Mouse (Mus musculus) cortical plate, adult 2 months (tissue): ENCODE results near the gene 4930595M18Rik. TPM values are rescaled to one million over a fixed set of nuclear protein-coding genes. Genes with fewer than 3 reads are reported as not detected.

ENCODE experiments used
- H3K27ac ChIP-seq: fragments of 200-500 bp; 2 replicates; pipeline ENCODE4 v1.5.1; 2012; ENCODE audit warnings: low read length, control low read depth, inconsistent platforms; ENCODE audit not compliant: insufficient read depth
- H3K4me1 ChIP-seq: fragments of 200-500 bp; 2 replicates; pipeline ENCODE4 v1.6.1; 2011; ENCODE audit warnings: low read length; ENCODE audit not compliant: control insufficient read depth, insufficient read depth
- H3K4me3 ChIP-seq: fragments of 200-500 bp; 2 replicates; pipeline ENCODE4 v1.5.1; 2011; ENCODE audit warnings: mild to moderate bottlenecking, low read length, control low read depth; ENCODE audit not compliant: insufficient read depth
- CTCF ChIP-seq: fragments of 200-500 bp; IDR thresholded peaks from 2 replicates; pipeline ENCODE4 v1.5.1; 2011; ENCODE audit warnings: mild to moderate bottlenecking, control low read depth, low read length; ENCODE audit not compliant: insufficient read depth; ENCODE audit errors: extremely low read depth
- POLR2A ChIP-seq: fragments of 200-500 bp; IDR thresholded peaks from 2 replicates; pipeline ENCODE4 v1.6.1; 2011; ENCODE audit warnings: mild to moderate bottlenecking, low read length, control low read depth; ENCODE audit not compliant: insufficient read depth; ENCODE audit errors: extremely low read depth
- polyA plus RNA-seq: library from polyadenylated mRNA; depleted of rRNA; stranded (reverse); fragments of >200 nt; gene quantifications from 2 replicates; pipeline ENCODE4 v1.2.3, GENCODE M21; 2012; rRNA removed

The 4930595M18Rik gene
- not detected in 2 replicates for polyA plus RNA-seq

DNA sequence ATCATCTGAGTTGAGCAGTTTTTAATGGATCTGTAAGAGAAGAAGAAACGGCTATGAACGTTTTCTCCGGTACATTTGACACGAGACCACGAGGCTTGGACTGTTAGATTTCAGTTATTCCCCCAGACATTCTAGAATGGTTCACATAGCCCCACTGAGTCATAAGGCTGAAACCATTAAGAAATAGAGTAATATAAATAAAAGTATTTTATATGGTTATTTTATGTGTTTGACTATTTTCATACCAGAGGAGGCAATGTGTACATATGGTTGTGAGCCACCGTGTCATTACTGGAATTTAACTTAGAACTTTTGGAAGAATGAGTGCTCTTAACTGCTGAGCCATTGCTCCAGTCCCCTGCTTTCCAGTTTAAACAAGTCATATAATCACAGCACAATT is at the start of gene 4930595M18Rik:
Gene 4930595M18Rik (minus strand): TSS at position 101 of the 400 bp plus-strand sequence.
- Histone ChIP-seq H3K4me3 (no peak within 1 kb of the TSS), H3K27ac (no peak within 1 kb of the TSS), H3K4me1 (no peaks in the 10 kb centered on the region)
- TF ChIP-seq POLR2A = no peak

DNA sequence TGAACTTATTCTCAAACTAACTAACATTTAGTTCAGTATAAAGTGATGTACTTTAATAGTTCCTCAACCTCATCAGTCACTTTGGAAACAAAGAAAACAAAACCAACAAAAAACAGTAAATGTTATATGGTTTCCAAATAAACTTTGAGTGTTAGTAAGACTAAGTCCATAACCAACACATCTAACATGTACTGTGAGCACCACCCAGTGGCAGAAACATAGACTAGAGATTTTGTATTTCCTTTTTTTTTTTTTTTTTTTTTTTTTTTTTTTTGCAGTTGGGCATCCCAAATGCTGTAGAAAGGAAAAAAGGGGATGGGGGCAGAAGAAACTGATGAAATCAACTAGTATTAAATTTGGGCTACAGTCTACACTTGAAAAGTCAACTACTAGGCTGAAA is 14.6 kb upstream of the 4930595M18Rik start:
- H3K4me3 ChIP-seq = no peak overlapping the region
- TF ChIP-seq CTCF (no peak), POLR2A (no peak)
- H3K4me1 ChIP-seq = no peaks in the 10 kb centered on the region
- H3K27ac ChIP-seq = no peak overlapping the region
